Mouse (Mus musculus) midbrain, embryonic 13.5 days (tissue): ENCODE measurements around the gene Ndufaf5. TPM values are rescaled to one million over a fixed set of nuclear protein-coding genes. Genes with fewer than 3 reads are reported as not detected.
A peak's percentile ranks its signal among the peaks of the same experiment; 100 is the strongest.
"Not testable (repeated sequence)": the region's sequence is repeated elsewhere in the genome, so short reads cannot be mapped to it uniquely, and the experiment has no call there.

Experiments used
- ATAC-seq: fragments of 200-750 bp; cut with Nextera tagmentation; 2 replicates; pipeline ENCODE4 v1.8.0; 2017; ENCODE audit warnings: mild to moderate bottlenecking, moderate TSS enrichment, moderate library complexity
- H3K27ac ChIP-seq: fragments of 300-500 bp; sonication (generic); 2 replicates; pipeline ENCODE4 v1.5.1; 2015; ENCODE audit warnings: inconsistent platforms, mild to moderate bottlenecking, moderate library complexity
- H3K27me3 ChIP-seq: fragments of 300-500 bp; sonication (generic); 2 replicates; pipeline ENCODE4 v1.6.1; 2015; ENCODE audit warnings: mild to moderate bottlenecking, inconsistent platforms
- H3K36me3 ChIP-seq: fragments of 300-500 bp; sonication (generic); 2 replicates; pipeline ENCODE4 v1.6.1; 2015; ENCODE audit warnings: mild to moderate bottlenecking, inconsistent platforms
- H3K4me1 ChIP-seq: fragments of 300-500 bp; sonication (generic); replicated peaks from 2 replicates; pipeline ENCODE4 v1.6.1; 2015; ENCODE audit warnings: inconsistent platforms
- H3K4me2 ChIP-seq: fragments of 300-500 bp; sonication (generic); replicated peaks from 2 replicates; pipeline ENCODE4 v1.6.1; 2015; ENCODE audit warnings: moderate library complexity, mild to moderate bottlenecking, inconsistent platforms
- H3K4me3 ChIP-seq: fragments of 300-500 bp; sonication (generic); replicated peaks from 2 replicates; pipeline ENCODE4 v1.5.1; 2015; ENCODE audit warnings: mild to moderate bottlenecking, inconsistent platforms
- H3K9ac ChIP-seq: fragments of 300-500 bp; sonication (generic); replicated peaks from 2 replicates; pipeline ENCODE4 v1.6.1; 2015; ENCODE audit warnings: mild to moderate bottlenecking, inconsistent platforms
- H3K9me3 ChIP-seq: fragments of 300-500 bp; sonication (generic); 2 replicates; pipeline ENCODE4 v1.6.1; 2016; ENCODE audit warnings: mild to moderate bottlenecking, inconsistent platforms
- WGBS: fragments of 180-500 bp; shearing (Covaris S2); methylation state at CpG from one replicate; pipeline ENCODE4 v1.1.7; 2015; 5-methylcytosine and 5-hydroxymethylcytosine counted together
- polyA plus RNA-seq: library from polyadenylated mRNA; unstranded; fragments of >200 nt; fragmentation: Nextera tagmentation; extraction: Ambion mirVana; gene quantifications from 2 replicates; pipeline ENCODE4 v1.2.1, GENCODE M21; 2015

The Ndufaf5 gene
- polyA plus RNA-seq = 39.5 and 41.5 TPM in 2 replicates

DNA sequence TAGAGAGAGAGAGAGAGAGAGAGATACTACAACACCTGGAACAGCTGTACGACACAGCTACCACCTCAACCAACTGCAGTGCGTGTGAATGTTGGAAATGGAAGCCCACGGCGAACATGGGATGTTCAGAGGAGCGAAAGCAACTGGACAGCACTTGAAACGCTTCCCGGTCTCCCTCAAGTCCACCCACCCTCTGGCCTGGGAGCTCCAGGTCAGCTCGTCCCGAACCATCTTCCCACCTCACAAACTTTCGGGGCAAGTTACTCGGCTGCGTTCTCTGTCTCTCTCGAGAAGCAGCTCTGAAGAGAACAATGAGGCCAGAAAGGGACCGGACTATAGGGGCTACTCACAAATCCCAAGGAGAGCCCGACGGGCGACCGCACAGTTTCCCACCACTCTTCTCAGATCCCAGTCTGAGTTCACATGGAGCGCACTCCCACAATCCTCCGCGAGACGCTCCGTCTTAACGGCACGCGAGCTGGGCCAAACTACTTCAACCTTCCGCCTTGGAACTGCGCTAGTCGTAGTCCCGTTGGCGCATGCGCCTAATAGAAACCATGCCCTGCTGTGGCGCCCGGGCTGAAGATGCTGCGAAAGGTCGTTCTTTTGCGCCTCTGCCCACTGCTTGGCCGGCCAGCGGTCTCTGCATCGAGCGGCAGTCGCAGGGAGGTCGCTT lies at the start of gene Ndufaf5, which contains the start of gene Esf1:
Gene Ndufaf5 (plus strand): TSS at position 523 of the 676 bp plus-strand sequence.
Gene Esf1 (minus strand): TSS at position 438 of the 676 bp plus-strand sequence.
- H3K4me3 ChIP-seq = peak within 1 kb of the TSS; percentile 90
- H3K4me2 ChIP-seq = peak within 1 kb of the TSS; percentile 85
- ATAC-seq = peak; percentile 99
- peaks cover 24% of the 10 kb centered on the region for H3K4me1 ChIP-seq
- WGBS = 0% methylated on average over 43 of the region's 43 CpGs
- peak within 1 kb of the TSS; percentile 81 for H3K9ac ChIP-seq
- no peaks in the 10 kb centered on the region for H3K9me3 ChIP-seq
- H3K36me3 ChIP-seq = peaks cover 13% of the 10 kb centered on the region
- H3K27ac ChIP-seq = peak within 1 kb of the TSS; percentile 78; the same call in 1 of the 2 replicates
- H3K27me3 ChIP-seq = no peaks in the 10 kb centered on the region

DNA sequence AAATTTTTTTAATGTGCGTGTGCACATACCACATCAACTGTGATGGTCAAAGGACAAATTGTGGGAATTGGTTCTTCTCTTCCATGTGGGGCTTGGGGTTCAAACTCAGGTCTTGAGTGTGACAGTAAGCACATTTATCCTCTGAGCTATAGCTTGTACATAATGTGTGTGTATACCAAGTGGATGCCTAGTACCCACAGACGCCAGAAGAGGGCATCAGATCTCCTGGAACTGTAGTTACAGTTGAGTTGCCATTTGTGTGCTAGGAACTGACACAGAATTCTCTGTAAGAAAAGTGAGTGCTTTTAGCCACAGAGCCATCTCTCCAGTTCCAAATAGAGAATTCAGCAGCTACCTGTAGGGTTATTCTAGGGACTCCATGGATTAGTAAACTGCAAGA lies 44.9 kb upstream of the Ndufaf5 start:
- 83% methylated on average over 2 of the region's 2 CpGs for WGBS
- Histone ChIP-seq H3K9ac (no peak overlapping the region), H3K4me1 (no peaks in the 10 kb centered on the region), H3K27me3 (no peaks in the 10 kb centered on the region), H3K9me3 (no peaks in the 10 kb centered on the region), H3K27ac (no peak overlapping the region), H3K4me2 (no peak overlapping the region), H3K4me3 (no peak overlapping the region), H3K36me3 (peaks cover 69% of the 10 kb centered on the region)
- ATAC-seq = no peak

DNA sequence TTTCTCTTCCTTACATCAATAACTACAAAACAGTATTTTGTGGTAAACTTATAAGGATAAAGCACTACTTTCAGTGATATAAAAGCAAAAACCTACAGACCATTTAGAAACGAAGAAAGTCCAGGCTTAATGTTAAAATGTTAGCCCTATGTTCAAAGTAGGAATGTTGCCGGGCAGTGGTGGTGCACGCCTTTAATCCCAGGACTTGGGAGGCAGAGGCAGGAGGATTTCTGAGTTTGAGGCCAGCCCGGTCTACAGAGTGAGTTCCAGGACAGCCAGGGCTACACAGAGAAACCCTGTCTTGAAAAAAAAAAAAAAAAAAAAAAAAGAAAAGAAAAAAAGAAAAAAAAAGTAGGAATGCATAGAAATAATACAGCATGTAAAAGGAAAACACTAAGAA lies 18.7 kb upstream of the Ndufaf5 start, which contains the start of gene Gm17374:
Gene Gm17374 (plus strand): TSS at position 301 of the 400 bp plus-strand sequence.
- not testable (repeated sequence) for H3K9ac ChIP-seq

DNA sequence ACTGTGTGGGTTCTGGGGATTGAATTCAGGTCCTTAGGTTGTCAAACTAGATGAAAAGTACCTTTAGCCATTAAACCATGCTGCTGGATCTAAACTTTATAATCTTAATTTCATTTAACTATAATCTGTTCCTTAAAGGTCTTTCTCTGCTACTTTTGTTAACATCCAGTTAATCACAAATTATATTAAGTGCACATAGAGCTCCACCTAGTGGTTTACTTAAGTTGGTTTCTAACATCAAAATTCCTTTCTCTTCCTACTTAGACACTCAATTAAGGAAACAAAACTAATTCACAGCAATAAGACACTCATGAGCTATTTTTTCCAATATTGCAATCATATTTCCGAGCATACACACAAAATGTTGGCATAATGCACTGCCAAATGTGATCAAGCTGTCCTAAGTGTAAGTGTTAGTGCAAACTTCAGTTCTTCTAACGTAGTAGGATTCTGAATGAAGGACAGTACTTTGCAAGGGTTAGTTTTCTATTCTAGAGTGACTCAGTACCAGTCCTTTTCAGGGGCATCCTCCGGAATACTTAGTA lies 11.2 kb upstream of the Ndufaf5 start:
- WGBS = 84% methylated on average over 3 of the region's 3 CpGs

More for the DNA sequence above, 18.7 kb upstream of the Ndufaf5 start, which contains the start of gene Gm17374:
- 96% methylated on average over 4 of the region's 4 CpGs for WGBS
- H3K36me3 ChIP-seq = peaks cover 41% of the 10 kb centered on the region
- not testable (repeated sequence) for ATAC-seq, H3K4me2 ChIP-seq, H3K9me3 ChIP-seq, H3K27me3 ChIP-seq, H3K27ac ChIP-seq, H3K4me3 ChIP-seq, H3K4me1 ChIP-seq

DNA sequence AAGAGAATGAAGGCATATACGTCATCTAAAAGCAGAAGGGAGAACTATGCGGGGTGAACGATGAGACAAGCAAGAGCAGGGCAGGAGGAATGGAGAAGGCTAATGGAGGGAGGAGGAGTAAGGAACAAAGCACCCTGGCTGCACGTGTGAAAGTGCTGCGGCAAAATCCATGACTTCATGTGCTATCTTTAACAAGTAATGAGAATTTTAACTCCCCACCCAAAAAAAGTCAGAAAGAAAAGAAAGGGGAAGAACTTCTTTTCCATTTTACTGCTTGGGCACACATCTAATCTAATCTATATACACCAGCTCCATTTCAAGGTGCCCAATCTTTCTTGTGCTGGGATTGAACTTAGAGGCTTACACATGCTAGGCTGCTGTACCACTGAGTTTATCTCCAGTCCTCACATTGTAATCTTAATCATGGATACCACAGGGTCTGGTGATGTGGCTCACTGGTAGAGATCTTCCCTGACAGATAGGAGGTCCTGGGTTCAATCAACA lies 7.0 kb upstream of the Ndufaf5 start:
- H3K27ac ChIP-seq = no peak overlapping the region
- H3K9ac ChIP-seq = no peak overlapping the region
- no peak overlapping the region for H3K4me3 ChIP-seq
- peaks cover 30% of the 10 kb centered on the region for H3K36me3 ChIP-seq
- H3K27me3 ChIP-seq = no peaks in the 10 kb centered on the region
- no peaks in the 10 kb centered on the region for H3K4me1 ChIP-seq
- 92% methylated on average over 5 of the region's 5 CpGs for WGBS
- no peak for ATAC-seq
- no peaks in the 10 kb centered on the region for H3K9me3 ChIP-seq
- no peak overlapping the region for H3K4me2 ChIP-seq

More for the DNA sequence above, 11.2 kb upstream of the Ndufaf5 start:
- Histone ChIP-seq H3K36me3 (peaks cover 37% of the 10 kb centered on the region), H3K27me3 (no peaks in the 10 kb centered on the region), H3K27ac (no peak overlapping the region), H3K4me1 (no peaks in the 10 kb centered on the region), H3K4me3 (no peak overlapping the region), H3K4me2 (no peak overlapping the region), H3K9ac (no peak overlapping the region), H3K9me3 (no peaks in the 10 kb centered on the region)
- ATAC-seq = no peak

DNA sequence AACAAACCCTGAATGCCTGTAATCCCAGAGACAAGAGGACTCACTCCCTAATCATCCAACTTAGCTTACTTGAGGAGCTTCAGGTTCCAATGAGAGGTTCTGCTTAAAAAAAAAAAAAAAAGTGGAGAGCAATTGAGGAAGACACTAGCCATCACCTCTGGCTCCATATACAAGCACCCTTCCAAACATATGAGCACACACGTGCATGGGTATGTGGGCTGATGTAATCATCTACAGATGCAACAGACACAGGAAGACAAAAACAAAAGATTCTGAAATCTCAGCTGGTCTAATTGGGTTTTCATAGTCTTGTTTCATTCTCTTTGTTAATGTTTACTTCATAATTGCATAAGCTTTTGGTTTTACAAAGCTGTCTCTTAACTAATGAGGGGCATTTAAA lies 1.4 kb upstream of the Ndufaf5 start:
- no peak overlapping the region for H3K9ac ChIP-seq
- peaks cover 18% of the 10 kb centered on the region for H3K36me3 ChIP-seq
- no peak overlapping the region for H3K4me3 ChIP-seq
- WGBS = 90% methylated on average over 1 of the region's 1 CpGs
- H3K9me3 ChIP-seq = no peaks in the 10 kb centered on the region
- peaks cover 24% of the 10 kb centered on the region for H3K4me1 ChIP-seq
- H3K27me3 ChIP-seq = no peaks in the 10 kb centered on the region
- no peak for ATAC-seq
- H3K27ac ChIP-seq = no peak overlapping the region
- H3K4me2 ChIP-seq = no peak overlapping the region

DNA sequence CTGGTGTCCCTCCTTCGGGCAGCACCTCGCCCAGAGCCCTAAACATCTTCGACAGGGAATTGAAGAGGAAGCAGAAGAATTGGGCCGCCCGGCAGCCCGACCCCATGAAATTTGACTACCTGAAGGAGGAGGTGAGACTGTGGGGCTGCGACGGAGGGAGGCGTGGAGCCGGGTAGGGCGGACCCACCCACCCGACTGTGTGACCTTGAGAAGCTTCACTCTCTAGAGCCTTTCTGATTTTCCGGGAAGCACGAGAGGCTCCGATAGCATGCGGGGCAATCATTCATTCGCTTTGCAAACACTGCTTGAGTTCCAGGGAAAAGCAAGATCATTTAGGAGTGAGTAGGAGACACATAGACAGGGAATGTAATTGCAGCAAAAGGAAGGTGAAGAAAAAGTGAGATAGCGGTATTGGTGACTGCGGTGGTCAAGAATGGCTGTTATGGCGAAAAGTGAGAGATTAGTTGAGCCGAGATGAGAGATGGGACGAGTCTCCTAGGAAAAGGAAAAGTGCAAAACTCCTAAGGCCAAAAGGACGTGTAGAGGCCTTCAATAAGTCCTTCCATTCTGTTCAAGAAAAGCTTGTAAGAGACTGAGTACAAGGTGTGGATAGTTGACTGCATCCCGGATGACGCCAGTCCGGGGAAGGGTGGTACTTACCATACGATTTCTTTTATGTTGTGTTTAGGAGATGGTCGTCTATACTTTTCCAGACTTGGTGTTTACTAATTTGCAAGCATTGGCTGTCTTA lies 529 bp downstream of the Ndufaf5 start:
- H3K27ac ChIP-seq = peak overlapping the region; percentile 78; the same call in 1 of the 2 replicates
- H3K4me2 ChIP-seq = peak overlapping the region; percentile 85
- peak overlapping the region; percentile 81 for H3K9ac ChIP-seq
- 8% methylated on average over 28 of the region's 28 CpGs for WGBS
- H3K4me1 ChIP-seq = peaks cover 24% of the 10 kb centered on the region
- H3K36me3 ChIP-seq = peaks cover 13% of the 10 kb centered on the region
- H3K27me3 ChIP-seq = no peaks in the 10 kb centered on the region
- no peaks in the 10 kb centered on the region for H3K9me3 ChIP-seq
- peak; percentile 90 for ATAC-seq
- peak overlapping the region; percentile 90 for H3K4me3 ChIP-seq

DNA sequence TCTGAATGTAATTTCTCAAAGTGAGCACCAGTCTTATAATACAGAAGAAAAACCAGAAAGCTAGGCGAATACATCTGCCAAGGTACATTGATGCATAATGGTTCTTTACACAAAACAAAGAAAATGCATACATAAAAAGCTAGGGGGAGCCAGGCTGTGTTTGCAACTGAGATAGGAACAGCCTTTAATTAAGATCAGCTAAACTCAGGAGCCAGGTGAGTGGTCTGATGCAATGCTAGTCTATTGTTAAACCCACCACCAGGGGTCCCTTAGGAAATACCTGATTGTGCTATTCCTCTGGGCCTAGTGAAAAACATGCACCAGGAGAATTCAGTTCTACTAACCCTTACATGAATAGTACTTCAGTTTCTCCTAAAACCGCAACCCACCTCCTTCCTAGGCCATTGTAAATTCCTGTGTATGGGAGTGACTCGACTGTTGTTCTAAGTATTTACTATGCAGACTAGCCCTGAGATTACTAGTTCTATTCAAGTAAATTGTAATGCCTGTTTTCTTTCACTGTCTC lies 15.3 kb downstream of the Ndufaf5 start:
- not testable (repeated sequence) for H3K27me3 ChIP-seq, H3K9ac ChIP-seq, H3K27ac ChIP-seq, H3K4me1 ChIP-seq, ATAC-seq, H3K9me3 ChIP-seq, H3K4me3 ChIP-seq, H3K4me2 ChIP-seq
- WGBS = 88% methylated on average over 3 of the region's 3 CpGs
- peaks cover 39% of the 10 kb centered on the region for H3K36me3 ChIP-seq

DNA sequence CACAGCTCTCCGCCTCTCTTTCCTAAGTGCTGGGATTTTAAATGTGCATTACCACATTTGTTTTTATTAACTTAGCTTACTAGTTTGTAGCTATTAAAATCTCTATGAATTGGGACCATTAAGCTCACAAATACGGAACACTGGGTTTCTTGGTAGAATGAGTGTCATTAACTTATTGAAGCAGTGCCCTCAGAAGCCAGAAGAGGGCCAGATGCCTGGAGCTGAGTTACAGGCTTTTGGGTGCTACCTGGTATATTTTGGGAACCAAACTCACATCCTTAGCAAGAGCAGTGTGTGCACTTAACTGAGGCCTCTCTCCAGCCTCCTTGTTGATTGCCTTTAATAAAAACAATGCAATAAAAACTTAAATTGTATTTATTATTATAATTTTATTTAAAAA lies 30.3 kb downstream of the Ndufaf5 start:
- Histone ChIP-seq H3K4me2 (no peak overlapping the region), H3K36me3 (peaks cover 52% of the 10 kb centered on the region), H3K27ac (no peak overlapping the region), H3K27me3 (no peaks in the 10 kb centered on the region), H3K4me1 (no peaks in the 10 kb centered on the region), H3K4me3 (no peak overlapping the region), H3K9ac (no peak overlapping the region), H3K9me3 (no peaks in the 10 kb centered on the region)
- WGBS = 96% methylated on average over 2 of the region's 2 CpGs
- no peak for ATAC-seq

DNA sequence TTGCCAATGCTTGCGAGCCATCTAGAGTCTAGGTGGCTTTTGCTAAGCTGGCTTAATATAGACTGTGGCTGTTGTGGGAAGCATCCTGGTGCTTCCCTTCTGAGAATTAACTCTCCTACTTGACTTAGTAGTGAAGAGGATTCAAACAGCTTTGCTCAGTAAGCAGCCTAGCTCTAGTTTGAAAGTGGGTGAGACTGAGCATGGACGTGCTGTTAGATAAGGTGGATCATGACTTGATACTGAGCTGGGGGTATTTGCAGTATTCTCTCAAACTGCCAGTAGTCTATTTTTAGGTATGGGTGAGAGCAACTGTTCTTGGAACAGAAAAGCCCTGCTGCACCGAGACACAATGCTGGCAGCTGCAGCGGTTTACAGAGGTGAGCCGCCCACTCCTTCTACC lies 32.1 kb downstream of the Ndufaf5 start:
- Histone ChIP-seq H3K4me1 (no peaks in the 10 kb centered on the region), H3K4me2 (no peak overlapping the region), H3K9ac (no peak overlapping the region), H3K27me3 (no peaks in the 10 kb centered on the region), H3K4me3 (no peak overlapping the region), H3K27ac (no peak overlapping the region), H3K9me3 (no peaks in the 10 kb centered on the region), H3K36me3 (peaks cover 49% of the 10 kb centered on the region)
- 90% methylated on average over 5 of the region's 5 CpGs for WGBS
- ATAC-seq = no peak

DNA sequence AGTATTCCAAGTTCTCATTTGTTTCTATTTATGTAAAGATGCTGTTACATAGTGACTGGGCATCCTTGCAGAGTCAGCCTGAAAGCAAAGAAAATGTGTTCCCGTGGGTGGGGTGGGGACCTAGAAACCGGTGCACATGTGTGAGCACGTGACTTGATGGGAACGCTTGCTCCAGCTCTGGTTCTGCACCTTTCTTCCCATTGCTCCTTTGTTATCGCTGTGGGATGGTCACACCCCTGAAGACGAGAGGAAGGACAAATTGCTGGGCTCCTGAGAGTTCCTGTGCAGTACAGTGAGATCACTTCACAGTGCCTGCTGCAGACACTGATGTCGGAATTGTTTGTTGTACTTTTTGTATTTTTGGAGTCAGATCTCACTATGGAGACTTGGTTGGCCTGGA lies 33.3 kb downstream of the Ndufaf5 start:
- no peak overlapping the region for H3K4me3 ChIP-seq
- H3K4me2 ChIP-seq = no peak overlapping the region
- H3K9ac ChIP-seq = no peak overlapping the region
- 92% methylated on average over 7 of the region's 7 CpGs for WGBS
- no peak for ATAC-seq
- H3K36me3 ChIP-seq = peaks cover 44% of the 10 kb centered on the region
- H3K9me3 ChIP-seq = no peaks in the 10 kb centered on the region
- H3K27me3 ChIP-seq = no peaks in the 10 kb centered on the region
- H3K4me1 ChIP-seq = no peaks in the 10 kb centered on the region
- no peak overlapping the region for H3K27ac ChIP-seq
